Mouse (Mus musculus) liver, postnatal 0 days (tissue): ENCODE measurements around the gene Wdr18.

Experiments
- CTCF ChIP-seq: sonication (generic); IDR thresholded peaks from 2 replicates; pipeline ENCODE4 v1.5.1; 2016; ENCODE audit warnings: antibody characterized with exemption, low read depth
- EP300 ChIP-seq: IDR thresholded peaks from 2 replicates; pipeline ENCODE4 v1.6.1; 2016; ENCODE audit warnings: antibody characterized with exemption, low read depth, mild to moderate bottlenecking

- TF ChIP-seq CTCF (no peak), EP300 (no peak)
These were observed 58.9 kb downstream of the Wdr18 start for GRCm38 (mm10) chr10:80018739-80019297.
